Mouse (Mus musculus): ENCODE measurements around the gene Mcm8. TPM values are rescaled to one million over a fixed set of nuclear protein-coding genes. Genes with fewer than 3 reads are reported as not detected.

The Mcm8 gene
- 17.8 TPM for polyA plus RNA-seq (2014; fragmentation: Illumina TruSeq; extraction: RNeasy Lipid Tissue Mini Kit (QIAGEN cat#74804))

GRCm38 (mm10) chr2:132815608-132816314 lies at the start of gene Mcm8, which contains the start of gene Trmt6:
TSS of gene Mcm8 (plus strand) at chr2:132816141.
TSS of gene Trmt6 (minus strand) at chr2:132816055.

GRCm38 (mm10) chr2:132780978-132781377 lies 35.0 kb upstream of the Mcm8 start, which contains the start of gene Chgb:
TSS of gene Chgb (plus strand) at chr2:132781278.

DNA sequence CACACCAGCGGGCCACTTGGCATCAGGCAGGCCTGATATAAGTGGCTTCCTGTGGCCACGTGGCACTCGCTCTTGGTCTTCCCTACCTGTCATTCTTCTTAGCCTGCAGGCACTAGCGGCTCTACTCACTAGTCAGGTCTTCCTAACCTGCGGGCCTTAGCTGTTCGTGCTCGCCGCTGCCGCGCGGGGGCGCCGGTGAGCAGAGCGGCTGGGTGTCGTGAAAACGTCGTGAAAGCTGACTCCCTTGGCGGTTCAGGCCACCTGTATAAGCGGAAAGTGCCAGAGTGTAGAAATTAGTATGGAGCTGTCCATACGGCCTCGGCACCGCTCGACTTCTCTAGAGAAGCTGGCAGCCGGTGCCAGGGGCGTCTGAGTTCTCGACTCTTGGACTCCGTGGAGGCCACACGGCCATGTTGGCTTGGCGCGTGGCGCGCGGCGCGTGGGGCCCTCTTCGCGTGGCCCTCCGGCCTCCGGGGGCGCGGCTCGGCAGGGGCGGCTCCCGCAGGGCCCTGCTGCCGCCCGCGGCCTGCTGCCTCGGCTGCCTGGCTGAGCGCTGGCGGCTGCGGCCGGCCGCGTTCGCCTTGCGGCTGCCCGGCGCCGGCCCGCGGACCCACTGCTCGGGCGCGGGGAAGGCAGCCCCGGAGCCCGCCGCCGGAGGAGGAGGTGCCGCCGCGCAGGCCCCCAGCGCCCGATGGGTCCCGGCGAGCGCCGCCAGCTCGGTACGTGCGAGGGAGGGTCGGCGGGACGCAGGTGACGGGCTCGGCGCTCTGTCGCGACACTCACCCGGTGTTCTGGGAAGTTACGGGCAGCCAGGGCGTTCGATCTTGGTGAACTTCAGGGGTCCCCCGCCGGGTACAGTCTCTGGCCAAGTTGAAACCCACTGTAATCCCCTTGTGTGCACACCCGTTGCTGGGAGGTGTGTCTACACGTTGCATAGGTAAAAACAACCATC lies 30.7 kb downstream of the Mcm8 start, which contains the start of gene Crls1:
Crls1 (plus strand) TSS at position 260 of the 952 bp plus-strand sequence.

GRCm38 (mm10) chr2:132880844-132881645 lies 65.1 kb downstream of the Mcm8 start, which contains the start of gene Lrrn4:
TSS of gene Lrrn4 (minus strand) at chr2:132880891.

Other genes starting within 250 kb of the Mcm8 start
- gene Gpcpd1, start 228.4 kb upstream of the Mcm8 start, polyA plus RNA-seq (2014; fragmentation: Illumina TruSeq; extraction: RNeasy Lipid Tissue Mini Kit (QIAGEN cat#74804)) = 84.5 TPM
- gene Shld1, start 129.2 kb upstream of the Mcm8 start, polyA plus RNA-seq (2014; fragmentation: Illumina TruSeq; extraction: RNeasy Lipid Tissue Mini Kit (QIAGEN cat#74804)) = 4.2 TPM
- 0.54 TPM for gene Chgb, start 34.9 kb upstream of the Mcm8 start, polyA plus RNA-seq (2014; fragmentation: Illumina TruSeq; extraction: RNeasy Lipid Tissue Mini Kit (QIAGEN cat#74804))
- gene Trmt6, start 86 bp upstream of the Mcm8 start, polyA plus RNA-seq (2014; fragmentation: Illumina TruSeq; extraction: RNeasy Lipid Tissue Mini Kit (QIAGEN cat#74804)) = 55.4 TPM
- gene Crls1, start 30.5 kb downstream of the Mcm8 start, polyA plus RNA-seq (2014; fragmentation: Illumina TruSeq; extraction: RNeasy Lipid Tissue Mini Kit (QIAGEN cat#74804)) = 149 TPM
- 12.5 TPM for gene Lrrn4, start 64.8 kb downstream of the Mcm8 start, polyA plus RNA-seq (2014; fragmentation: Illumina TruSeq; extraction: RNeasy Lipid Tissue Mini Kit (QIAGEN cat#74804))
- 2.6 TPM for gene Fermt1, start 129.8 kb downstream of the Mcm8 start, polyA plus RNA-seq (2014; fragmentation: Illumina TruSeq; extraction: RNeasy Lipid Tissue Mini Kit (QIAGEN cat#74804))